Mouse (Mus musculus) lung, postnatal 0 days (tissue): Measurements from ENCODE around the gene Cenpx. TPM values are rescaled to one million over a fixed set of nuclear protein-coding genes. Genes with fewer than 3 reads are reported as not detected.
A peak's percentile ranks its signal among the peaks of the same experiment; 100 is the strongest.

Source experiments
- ATAC-seq: fragments of 200-750 bp; cut with Nextera tagmentation; 2 replicates; pipeline ENCODE4 v1.8.0; 2017; ENCODE audit warnings: moderate library complexity
- DNase-seq: peaks from one replicate; pipeline ENCODE4 v3.0.0-alpha.2; 2016; ENCODE audit warnings: low spot score
- H3K27ac ChIP-seq: fragments of 300-500 bp; sonication (generic); 2 replicates; pipeline ENCODE4 v1.5.1; 2014; ENCODE audit warnings: antibody characterized with exemption, mild to moderate bottlenecking, low read length, mixed read lengths
- H3K27me3 ChIP-seq: fragments of 300-500 bp; sonication (generic); replicated peaks from 2 replicates; pipeline ENCODE4 v1.6.1; 2014; ENCODE audit warnings: low read length, mixed read lengths; ENCODE audit not compliant: insufficient read depth
- H3K36me3 ChIP-seq: fragments of 300-500 bp; sonication (generic); 2 replicates; pipeline ENCODE4 v1.6.1; 2014; ENCODE audit warnings: low read length, mixed read lengths; ENCODE audit not compliant: insufficient read depth
- H3K4me1 ChIP-seq: fragments of 300-500 bp; sonication (generic); 2 replicates; pipeline ENCODE4 v1.6.1; 2014; ENCODE audit warnings: antibody characterized with exemption, low read depth, low read length, mixed read lengths; ENCODE audit not compliant: insufficient read depth
- H3K4me2 ChIP-seq: fragments of 300-500 bp; sonication (generic); replicated peaks from 2 replicates; pipeline ENCODE4 v1.6.1; 2014; ENCODE audit warnings: low read depth, mild to moderate bottlenecking, low read length, moderate library complexity, mixed read lengths
- H3K4me3 ChIP-seq: fragments of 300-500 bp; sonication (generic); 2 replicates; pipeline ENCODE4 v1.5.1; 2014; ENCODE audit warnings: low read depth, low read length
- H3K9ac ChIP-seq: fragments of 300-500 bp; sonication (generic); replicated peaks from 2 replicates; pipeline ENCODE4 v1.6.1; 2014; ENCODE audit warnings: low read depth, mild to moderate bottlenecking
- H3K9me3 ChIP-seq: fragments of 300-500 bp; sonication (generic); 2 replicates; pipeline ENCODE4 v1.6.1; 2016; ENCODE audit warnings: low read length, mixed read lengths
- CTCF ChIP-seq: IDR thresholded peaks from 2 replicates; pipeline ENCODE4 v1.5.1; 2016; ENCODE audit warnings: antibody characterized with exemption, mild to moderate bottlenecking
- EP300 ChIP-seq: IDR thresholded peaks from 2 replicates; pipeline ENCODE4 v1.6.1; 2016; ENCODE audit warnings: antibody characterized with exemption, mild to moderate bottlenecking, control low read depth
- WGBS: fragments of 180-500 bp; shearing (Covaris S2); extraction: QIAGEN DNeasy Blood & Tissue Kit; methylation state at CpG from one replicate; pipeline ENCODE4 v1.1.7; 2014; 5-methylcytosine and 5-hydroxymethylcytosine counted together
- polyA plus RNA-seq: library from polyadenylated mRNA; unstranded; fragments of >200 nt; fragmentation: Nextera tagmentation; extraction: Ambion mirVana; gene quantifications from 2 replicates; pipeline ENCODE4 v1.2.1, GENCODE M21; 2015

Cenpx gene
- polyA plus RNA-seq, 1 experiment from 2014 or later = 102 TPM

GRCm38 (mm10) chr11:120720450-120720849, 6.9 kb upstream of the Cenpx start:
- H3K27ac ChIP-seq = peak overlapping the region; percentile 39; the same call in 1 of the 2 replicates
- DNase-seq (peak; percentile 94), ATAC-seq (peak; percentile 25)
- 12% methylated on average over 17 of the region's 17 CpGs for WGBS
- H3K4me2 ChIP-seq = peak overlapping the region; percentile 77
- no peaks in the 10 kb centered on the region for H3K27me3 ChIP-seq
- no peaks in the 10 kb centered on the region for H3K36me3 ChIP-seq
- peak; percentile 99 for TF ChIP-seq CTCF
- peak; percentile 7; the same call in 1 of the 2 replicates for TF ChIP-seq EP300
- no peaks in the 10 kb centered on the region for H3K9me3 ChIP-seq
- H3K4me3 ChIP-seq = peak overlapping the region; percentile 40; the same call in 1 of the 2 replicates
- H3K9ac ChIP-seq = peak overlapping the region; percentile 32; the same call in 1 of the 2 replicates
- peaks cover 17% of the 10 kb centered on the region for H3K4me1 ChIP-seq

GRCm38 (mm10) chr11:120719841-120720376, 6.4 kb upstream of the Cenpx start:
- Histone ChIP-seq H3K9me3 (no peaks in the 10 kb centered on the region), H3K36me3 (no peaks in the 10 kb centered on the region), H3K27me3 (no peaks in the 10 kb centered on the region), H3K4me3 (no peak overlapping the region), H3K4me2 (no peak overlapping the region), H3K4me1 (peaks cover 17% of the 10 kb centered on the region), H3K27ac (no peak overlapping the region), H3K9ac (no peak overlapping the region)
- DNase-seq = peak; percentile 4
- ATAC-seq = no peak
- 83% methylated on average over 13 of the region's 13 CpGs for WGBS
- TF ChIP-seq EP300 (no peak), CTCF (no peak)

- ATAC-seq = no peak
- 92% methylated on average over 9 of the region's 9 CpGs for WGBS
- no peak overlapping the region for H3K9ac ChIP-seq
- H3K27me3 ChIP-seq = no peaks in the 10 kb centered on the region
- no peak for TF ChIP-seq EP300
- TF ChIP-seq CTCF = no peak
- DNase-seq = no peak
- no peak overlapping the region for H3K4me2 ChIP-seq
- no peaks in the 10 kb centered on the region for H3K36me3 ChIP-seq
- no peak overlapping the region for H3K27ac ChIP-seq
- H3K9me3 ChIP-seq = no peaks in the 10 kb centered on the region
- no peak overlapping the region for H3K4me3 ChIP-seq
- peaks cover 20% of the 10 kb centered on the region for H3K4me1 ChIP-seq
Observed at GRCm38 (mm10) chr11:120719242-120719641, 5.7 kb upstream of the Cenpx start.

GRCm38 (mm10) chr11:120715131-120715530, 1.6 kb upstream of the Cenpx start:
- 0 out of 2 replicates have a peak, but pooled peaks cover 2% of the 10 kb centered on the region for H3K36me3 ChIP-seq
- DNase-seq (no peak), ATAC-seq (no peak)
- H3K27me3 ChIP-seq = no peaks in the 10 kb centered on the region
- H3K4me3 ChIP-seq = no peak overlapping the region
- no peak overlapping the region for H3K4me2 ChIP-seq
- WGBS = 88% methylated on average over 9 of the region's 9 CpGs
- TF ChIP-seq CTCF = no peak
- no peak overlapping the region for H3K9ac ChIP-seq
- H3K9me3 ChIP-seq = no peaks in the 10 kb centered on the region
- no peak overlapping the region for H3K27ac ChIP-seq
- peaks cover 9% of the 10 kb centered on the region; the same call in 1 of the 2 replicates for H3K4me1 ChIP-seq

GRCm38 (mm10) chr11:120714546-120714945, 1.0 kb upstream of the Cenpx start:
- H3K4me2 ChIP-seq = peak overlapping the region; percentile 91
- peak; percentile 5 for DNase-seq
- ATAC-seq = no peak
- WGBS = 38% methylated on average over 10 of the region's 10 CpGs
- H3K4me1 ChIP-seq = peaks cover 9% of the 10 kb centered on the region; the same call in 1 of the 2 replicates
- no peaks in the 10 kb centered on the region for H3K9me3 ChIP-seq
- TF ChIP-seq CTCF (no peak), EP300 (no peak)
- peak overlapping the region; percentile 30 for H3K9ac ChIP-seq
- no peak overlapping the region for H3K27ac ChIP-seq
- H3K36me3 ChIP-seq = peaks cover 2% of the 10 kb centered on the region; the same call in 1 of the 2 replicates
- H3K4me3 ChIP-seq = peak overlapping the region; percentile 50
- H3K27me3 ChIP-seq = no peaks in the 10 kb centered on the region

GRCm38 (mm10) chr11:120712771-120713568, 568 bp downstream of the Cenpx start:
- peak overlapping the region; percentile 50 for H3K4me3 ChIP-seq
- no peak for TF ChIP-seq EP300
- peak; percentile 89 for TF ChIP-seq CTCF
- DNase-seq (peak; percentile 73), ATAC-seq (peak; percentile 40)
- WGBS = 3% methylated on average over 34 of the region's 38 CpGs
- H3K9ac ChIP-seq = peak overlapping the region; percentile 27
- peak overlapping the region; percentile 78 for H3K27ac ChIP-seq
- peaks cover 2% of the 10 kb centered on the region; the same call in 1 of the 2 replicates for H3K36me3 ChIP-seq
- peaks cover 9% of the 10 kb centered on the region; the same call in 1 of the 2 replicates for H3K4me1 ChIP-seq
- H3K27me3 ChIP-seq = no peaks in the 10 kb centered on the region
- peak overlapping the region; percentile 91 for H3K4me2 ChIP-seq
- no peaks in the 10 kb centered on the region for H3K9me3 ChIP-seq
